Mouse (Mus musculus): Measurements from ENCODE around the gene 4930564D02Rik.

The 4930564D02Rik gene

DNA sequence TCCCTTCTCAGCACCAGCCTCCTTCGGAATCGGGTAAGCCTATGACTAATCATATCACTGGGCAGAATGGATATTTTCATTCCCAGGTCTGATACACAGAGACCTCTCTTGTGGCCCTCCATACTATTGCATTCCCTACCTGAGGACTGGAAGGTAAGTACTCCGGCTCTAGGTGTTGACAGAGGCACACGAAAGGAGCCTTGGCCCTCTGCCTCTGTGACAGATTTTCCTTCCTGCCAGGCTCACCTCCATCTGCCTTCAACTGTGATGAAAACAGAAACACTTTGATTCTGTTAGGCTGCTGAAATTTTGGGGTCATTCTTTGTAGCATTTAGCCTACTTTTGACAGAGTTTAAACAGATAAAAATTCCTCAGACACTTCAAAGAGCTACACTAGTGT lies 47.2 kb downstream of the 4930564D02Rik start:
- no peak for DNase-seq (ENCODE audit: low read depth)

DNA sequence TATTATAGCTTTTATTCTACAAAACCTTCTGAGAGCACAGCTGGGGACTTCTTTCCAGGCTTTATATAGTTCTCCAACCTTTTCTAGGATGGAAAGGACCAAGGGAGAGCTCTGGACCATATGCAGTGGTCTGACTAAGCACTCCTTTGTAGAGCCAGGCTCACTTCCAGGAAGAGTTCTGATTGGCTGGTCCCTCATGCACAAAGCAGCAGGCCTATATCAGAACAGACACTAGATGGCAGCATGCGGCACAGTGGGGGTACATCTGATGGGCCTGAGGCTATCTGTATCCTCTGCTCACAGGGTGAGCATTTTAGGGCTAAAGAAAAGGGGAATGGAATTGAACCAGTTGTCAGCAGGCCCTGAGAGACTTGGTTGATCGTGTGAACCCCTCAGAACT lies 47.6 kb downstream of the 4930564D02Rik start:
- DNase-seq (ENCODE audit: low read depth), result peak; percentile 90

DNA sequence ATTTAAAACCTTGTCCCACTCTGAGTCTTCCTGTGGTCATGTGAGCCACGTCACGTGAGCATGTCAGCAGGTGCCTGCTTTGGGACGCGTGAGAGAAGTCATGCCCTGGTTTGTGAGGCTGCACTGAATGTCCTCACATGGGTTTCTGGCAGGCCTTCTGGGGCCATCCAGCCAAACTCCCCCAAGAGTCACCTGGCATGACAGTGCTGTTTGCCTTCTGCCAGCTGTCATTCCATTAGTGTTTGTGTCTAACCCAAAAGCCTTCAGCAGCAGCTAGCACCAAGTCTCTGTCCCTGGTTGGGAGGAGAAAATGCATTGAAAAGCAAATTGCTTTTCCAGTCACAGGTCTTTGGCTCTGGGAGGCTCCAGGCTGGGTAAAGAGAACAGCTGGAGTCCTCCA lies 50.0 kb downstream of the 4930564D02Rik start:
- no peak for DNase-seq (ENCODE audit: low read depth)

DNA sequence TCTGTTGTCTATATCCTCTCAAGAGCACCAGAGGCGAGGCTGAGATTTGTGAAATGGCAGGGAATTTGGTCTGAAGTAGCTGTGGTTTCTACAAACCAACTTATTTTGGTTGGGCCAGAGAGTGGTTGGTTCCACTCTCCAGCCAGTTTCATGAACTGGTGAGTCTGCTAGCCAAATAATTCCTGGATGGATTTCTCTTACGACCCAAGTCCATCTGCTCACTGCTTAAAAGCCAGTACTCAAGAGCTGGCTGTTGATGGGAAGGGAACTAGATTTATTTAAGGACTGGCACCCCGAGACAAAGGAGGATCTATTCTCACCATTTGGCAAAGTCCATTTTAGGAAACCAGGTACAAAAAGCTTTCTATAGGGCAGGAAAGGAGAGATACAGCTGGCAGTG lies 57.1 kb downstream of the 4930564D02Rik start:
- DNase-seq (ENCODE audit: low read depth), result no peak

DNA sequence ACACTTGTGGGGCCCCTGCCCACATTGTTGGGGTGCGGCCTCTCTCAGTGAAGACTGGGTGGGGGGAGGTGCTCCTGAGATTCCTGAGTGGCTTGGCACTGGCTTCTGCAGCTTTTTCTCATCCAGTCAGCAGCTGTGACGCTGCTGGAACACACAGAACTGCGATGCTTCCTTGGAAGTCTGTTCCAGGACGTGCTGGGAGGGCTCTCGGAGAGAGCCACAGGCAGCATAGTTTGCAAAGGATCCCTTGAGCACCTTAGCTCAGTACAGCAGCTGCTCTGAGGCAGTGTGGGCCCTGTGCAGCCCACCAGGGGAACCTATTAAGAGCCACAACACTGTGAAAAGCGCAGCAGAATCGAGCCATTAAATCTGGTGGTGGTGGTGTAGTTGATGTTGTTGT lies 61.2 kb downstream of the 4930564D02Rik start:
- peak; percentile 44 for DNase-seq (ENCODE audit: low read depth)

Data from NIH3T3 (cell line).